Mouse (Mus musculus): Measurements from ENCODE around the gene Ddias.

DNA sequence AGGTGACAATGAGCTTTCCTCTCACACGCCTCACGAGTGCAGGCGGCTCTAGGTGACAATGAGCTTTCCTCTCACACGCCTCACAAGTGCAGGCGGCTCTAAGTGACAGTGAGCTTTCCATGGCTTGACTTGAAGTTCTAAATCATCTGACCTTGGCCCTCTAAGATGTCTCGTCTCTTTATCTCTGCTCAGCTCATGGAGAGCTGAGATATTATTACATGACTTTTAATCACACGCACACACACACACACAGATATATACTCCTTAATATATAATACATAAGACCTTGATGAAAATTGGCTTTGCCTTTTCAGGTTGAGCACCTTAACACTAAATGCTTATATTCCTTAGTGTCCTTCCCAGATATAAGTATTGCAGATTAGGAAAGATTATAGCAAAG lies 12.8 kb upstream of the Ddias start:
- TF ChIP-seq CTCF (conservative IDR thresholded peaks at IDR 0.05; ENCODE audit: low read length) (no peak), POU5F1 (IDR thresholded peaks at IDR 0.05; ENCODE audit: borderline replicate concordance, low read length) (no peak)
